Mouse (Mus musculus): ENCODE measurements around the gene Rps6kc1. TPM values are rescaled to one million over a fixed set of nuclear protein-coding genes. Genes with fewer than 3 reads are reported as not detected.

The Rps6kc1 gene
- total and polyA plus RNA-seq, 3 experiments = 7.8 to 18.0 (median 12.5) TPM

- no peak overlapping the region for H3K27ac ChIP-seq (ENCODE audit: insufficient read depth, low read depth)
- H3K36me3 ChIP-seq (replicated peaks in 1 of 2; ENCODE audit: control insufficient read depth in 1 of 2, insufficient read depth in 1 of 2, low read length in 1 of 2) = peaks cover 14 to 71% of the 10 kb centered on the region in 2 experiments
- peaks cover 0 to 3% of the 10 kb centered on the region in 2 experiments; a peak in 1 of 4 replicates for H3K4me1 ChIP-seq (ENCODE audit: control insufficient read depth in 1 of 2, insufficient read depth in 2 of 2)
- in situ Hi-C loops (cut with MboI; ENCODE audit: low pct_ligation_motif_present, low pct_unique_long_range_greater_than_20kb, low sequenced_read_pairs) = no loop called here
- H3K4me2 ChIP-seq (ENCODE audit: insufficient read depth, low read depth, poor library complexity, severe bottlenecking) = no peak overlapping the region
- dilution Hi-C loops (cut with MboI; ENCODE audit: extremely low pct_ligation_motif_present, extremely low pct_unique_long_range_greater_than_20kb, low sequenced_read_pairs) = no loop called here
- H3K4me3 ChIP-seq (replicated peaks in 1 of 3; ENCODE audit: low read depth in 2 of 3, low read length in 2 of 3, poor library complexity in 1 of 3) = no peak overlapping the region
- H3K27me3 ChIP-seq (replicated peaks) = no peaks in the 10 kb centered on the region
- no peak overlapping the region for H3K9ac ChIP-seq (ENCODE audit: insufficient read depth, low read depth)
- H3K79me2 ChIP-seq (replicated peaks; ENCODE audit: control insufficient read depth, extremely low read depth, insufficient read depth, poor library complexity, severe bottlenecking) = no peaks in the 10 kb centered on the region
- no peaks in the 10 kb centered on the region for H3K9me3 ChIP-seq (replicated peaks; ENCODE audit: low read length)
- TF ChIP-seq PAX5 (IDR thresholded peaks at IDR 0.05; ENCODE audit: low read length) (no peak), JUN (IDR thresholded peaks at IDR 0.05; ENCODE audit: insufficient read depth, low read depth, low read length) (no peak), SIN3A (IDR thresholded peaks at IDR 0.05; ENCODE audit: low read length) (no peak), SMC3 (IDR thresholded peaks at IDR 0.05; ENCODE audit: low read depth, low read length) (peak; percentile 38), GABPA (IDR thresholded peaks at IDR 0.05; ENCODE audit: insufficient replicate concordance, low read depth, low read length) (no peak), USF2 (conservative IDR thresholded peaks at IDR 0.05; ENCODE audit: low read depth, low read length) (no peak), MYC (IDR thresholded peaks at IDR 0.05; ENCODE audit: low read depth, low read length) (no peak), TCF12 (IDR thresholded peaks at IDR 0.05; ENCODE audit: low read depth, low read length) (no peak), CTCF (conservative IDR thresholded peaks at IDR 0.05 in 1 of 2, IDR thresholded peaks at IDR 0.05 in 1 of 2; ENCODE audit: low read depth in 2 of 2, low read length in 2 of 2) (peak in 1 of 2 experiments; percentile 51; a peak in 2 of 4 replicates), CHD2 (IDR thresholded peaks at IDR 0.05; ENCODE audit: low read length) (no peak), TBP (conservative IDR thresholded peaks at IDR 0.05; ENCODE audit: low read depth, low read length) (no peak), ZC3H11A (IDR thresholded peaks at IDR 0.05; ENCODE audit: low read depth, low read length) (no peak), ZMIZ1 (IDR thresholded peaks at IDR 0.05; ENCODE audit: low read depth, low read length) (no peak), MAFK (IDR thresholded peaks at IDR 0.05; ENCODE audit: insufficient replicate concordance, low read length) (no peak), POLR2A (IDR thresholded peaks at IDR 0.05; ENCODE audit: low read depth, low read length) (no peak), JUND (conservative IDR thresholded peaks at IDR 0.05; ENCODE audit: low read depth, low read length) (no peak), BHLHE40 (IDR thresholded peaks at IDR 0.05; ENCODE audit: low read depth, low read length) (no peak), RAD21 (IDR thresholded peaks at IDR 0.05; ENCODE audit: low read depth, low read length) (peak; percentile 56), POLR2AphosphoS2 (IDR thresholded peaks at IDR 0.05; ENCODE audit: low read depth, low read length) (no peak)
- peak; percentile 8 for DNase-seq (ENCODE audit: extremely low read depth)
Measured at GRCm38 (mm10) chr1:190868790-190869189, 42.8 kb downstream of the Rps6kc1 start.

- H3K27me3 ChIP-seq (replicated peaks) = no peaks in the 10 kb centered on the region
- H3K4me2 ChIP-seq (ENCODE audit: insufficient read depth, low read depth, poor library complexity, severe bottlenecking) = no peak overlapping the region
- dilution Hi-C loops (cut with MboI; ENCODE audit: extremely low pct_ligation_motif_present, extremely low pct_unique_long_range_greater_than_20kb, low sequenced_read_pairs) = no loop called here
Measured at GRCm38 (mm10) chr1:190861626-190862025, 49.9 kb downstream of the Rps6kc1 start.

More at GRCm38 (mm10) chr1:190861626-190862025, 49.9 kb downstream of the Rps6kc1 start:
- H3K27ac ChIP-seq (ENCODE audit: insufficient read depth, low read depth) = no peak overlapping the region
- H3K79me2 ChIP-seq (replicated peaks; ENCODE audit: control insufficient read depth, extremely low read depth, insufficient read depth, poor library complexity, severe bottlenecking) = no peaks in the 10 kb centered on the region
- peaks cover 0 to 5% of the 10 kb centered on the region in 2 experiments; a peak in 1 of 4 replicates for H3K4me1 ChIP-seq (ENCODE audit: control insufficient read depth in 1 of 2, insufficient read depth in 2 of 2)
- in situ Hi-C loops (cut with MboI; ENCODE audit: low pct_ligation_motif_present, low pct_unique_long_range_greater_than_20kb, low sequenced_read_pairs) = no loop called here
- DNase-seq (ENCODE audit: extremely low read depth) = no peak
- no peak for TF ChIP-seq E2F4 (IDR thresholded peaks at IDR 0.05; ENCODE audit: insufficient replicate concordance, low read depth, low read length)
- no peak for TF ChIP-seq PAX5 (IDR thresholded peaks at IDR 0.05; ENCODE audit: low read length)
- TF ChIP-seq MEF2A (IDR thresholded peaks at IDR 0.05; ENCODE audit: borderline replicate concordance, low read depth, low read length) = no peak
- TF ChIP-seq EP300 (IDR thresholded peaks at IDR 0.05; ENCODE audit: low read length) = no peak
- TF ChIP-seq RAD21 (IDR thresholded peaks at IDR 0.05; ENCODE audit: low read depth, low read length) = no peak
- no peak for TF ChIP-seq USF1 (IDR thresholded peaks at IDR 0.05; ENCODE audit: low read depth, low read length)
- TF ChIP-seq BHLHE40 (IDR thresholded peaks at IDR 0.05; ENCODE audit: low read depth, low read length) = no peak
- no peak for TF ChIP-seq CTCF (conservative IDR thresholded peaks at IDR 0.05 in 1 of 2, IDR thresholded peaks at IDR 0.05 in 1 of 2; ENCODE audit: low read depth in 2 of 2, low read length in 2 of 2)
- TF ChIP-seq MXI1 (IDR thresholded peaks at IDR 0.05; ENCODE audit: low read depth, low read length) = no peak
- TF ChIP-seq POLR2AphosphoS2 (IDR thresholded peaks at IDR 0.05; ENCODE audit: low read depth, low read length) = no peak
- H3K9ac ChIP-seq (ENCODE audit: insufficient read depth, low read depth) = no peak overlapping the region
- H3K36me3 ChIP-seq (replicated peaks in 1 of 2; ENCODE audit: control insufficient read depth in 1 of 2, insufficient read depth in 1 of 2, low read length in 1 of 2) = peaks cover 10 to 51% of the 10 kb centered on the region in 2 experiments
- H3K4me3 ChIP-seq (replicated peaks in 1 of 3; ENCODE audit: low read depth in 2 of 3, low read length in 2 of 3, poor library complexity in 1 of 3) = no peak overlapping the region
- H3K9me3 ChIP-seq (replicated peaks; ENCODE audit: low read length) = no peaks in the 10 kb centered on the region

All from CH12.LX (cell line).